Mouse (Mus musculus) midbrain, postnatal 0 days (tissue): ENCODE measurements around the gene Dars. TPM values are rescaled to one million over a fixed set of nuclear protein-coding genes. Genes with fewer than 3 reads are reported as not detected.

Source experiments
- ATAC-seq: fragments of 200-750 bp; cut with Nextera tagmentation; 2 replicates; pipeline ENCODE4 v1.8.0; 2017; ENCODE audit warnings: moderate number of reproducible peaks, mild to moderate bottlenecking, moderate TSS enrichment, moderate library complexity; ENCODE audit not compliant: low FRiP score
- DNase-seq: peaks from one replicate; pipeline ENCODE4 v3.0.0-alpha.2; 2015; ENCODE audit warnings: low spot score
- H3K27ac ChIP-seq: fragments of 300-500 bp; sonication (generic); 2 replicates; pipeline ENCODE4 v1.5.1; 2014; ENCODE audit warnings: low read depth, mild to moderate bottlenecking, low read length, mixed read lengths
- H3K27me3 ChIP-seq: fragments of 300-500 bp; sonication (generic); 2 replicates; pipeline ENCODE4 v1.6.1; 2014; ENCODE audit warnings: low read length, control low read depth, mixed read lengths; ENCODE audit not compliant: insufficient read depth
- H3K36me3 ChIP-seq: fragments of 300-500 bp; sonication (generic); 2 replicates; pipeline ENCODE4 v1.6.1; 2014; ENCODE audit warnings: low read length, control low read depth, mixed read lengths; ENCODE audit not compliant: insufficient read depth
- H3K4me1 ChIP-seq: fragments of 300-500 bp; sonication (generic); 2 replicates; pipeline ENCODE4 v1.6.1; 2014; ENCODE audit warnings: mild to moderate bottlenecking, control low read depth, antibody characterized with exemption, low read length, mixed read lengths; ENCODE audit not compliant: insufficient read depth
- H3K4me2 ChIP-seq: fragments of 300-500 bp; sonication (generic); 2 replicates; pipeline ENCODE4 v1.6.1; 2014; ENCODE audit warnings: low read depth, mild to moderate bottlenecking, low read length, mixed read lengths; ENCODE audit not compliant: poor library complexity, severe bottlenecking
- H3K4me3 ChIP-seq: fragments of 300-500 bp; sonication (generic); 2 replicates; pipeline ENCODE4 v1.5.1; 2014; ENCODE audit warnings: low read depth, mild to moderate bottlenecking, low read length, moderate library complexity
- H3K9ac ChIP-seq: fragments of 300-500 bp; sonication (generic); replicated peaks from 2 replicates; pipeline ENCODE4 v1.6.1; 2014; ENCODE audit warnings: mild to moderate bottlenecking, low read length, moderate library complexity, mixed read lengths; ENCODE audit not compliant: poor library complexity, severe bottlenecking
- H3K9me3 ChIP-seq: fragments of 300-500 bp; sonication (generic); 2 replicates; pipeline ENCODE4 v1.6.1; 2016; ENCODE audit warnings: low read length, control low read depth
- CTCF ChIP-seq: IDR thresholded peaks from 2 replicates; pipeline ENCODE4 v1.5.1; 2016; ENCODE audit warnings: antibody characterized with exemption, mild to moderate bottlenecking
- WGBS: fragments of 180-500 bp; shearing (Covaris S2); extraction: QIAGEN DNeasy Blood & Tissue Kit; methylation state at CpG from one replicate; pipeline ENCODE4 v1.1.7; 2014; 5-methylcytosine and 5-hydroxymethylcytosine counted together
- polyA plus RNA-seq: library from polyadenylated mRNA; unstranded; fragments of >200 nt; fragmentation: Nextera tagmentation; extraction: Ambion mirVana; gene quantifications from 2 replicates; pipeline ENCODE4 v1.2.1, GENCODE M21; 2015
- total RNA-seq: library from RNA; depleted of rRNA; stranded (reverse); fragments of >200 nt; gene quantifications from 2 replicates; pipeline ENCODE4 v1.2.3, GENCODE M21; 2014

The Dars gene
- total and polyA plus RNA-seq, 2 experiments from 2014 or later = 53.6 to 105 TPM

DNA sequence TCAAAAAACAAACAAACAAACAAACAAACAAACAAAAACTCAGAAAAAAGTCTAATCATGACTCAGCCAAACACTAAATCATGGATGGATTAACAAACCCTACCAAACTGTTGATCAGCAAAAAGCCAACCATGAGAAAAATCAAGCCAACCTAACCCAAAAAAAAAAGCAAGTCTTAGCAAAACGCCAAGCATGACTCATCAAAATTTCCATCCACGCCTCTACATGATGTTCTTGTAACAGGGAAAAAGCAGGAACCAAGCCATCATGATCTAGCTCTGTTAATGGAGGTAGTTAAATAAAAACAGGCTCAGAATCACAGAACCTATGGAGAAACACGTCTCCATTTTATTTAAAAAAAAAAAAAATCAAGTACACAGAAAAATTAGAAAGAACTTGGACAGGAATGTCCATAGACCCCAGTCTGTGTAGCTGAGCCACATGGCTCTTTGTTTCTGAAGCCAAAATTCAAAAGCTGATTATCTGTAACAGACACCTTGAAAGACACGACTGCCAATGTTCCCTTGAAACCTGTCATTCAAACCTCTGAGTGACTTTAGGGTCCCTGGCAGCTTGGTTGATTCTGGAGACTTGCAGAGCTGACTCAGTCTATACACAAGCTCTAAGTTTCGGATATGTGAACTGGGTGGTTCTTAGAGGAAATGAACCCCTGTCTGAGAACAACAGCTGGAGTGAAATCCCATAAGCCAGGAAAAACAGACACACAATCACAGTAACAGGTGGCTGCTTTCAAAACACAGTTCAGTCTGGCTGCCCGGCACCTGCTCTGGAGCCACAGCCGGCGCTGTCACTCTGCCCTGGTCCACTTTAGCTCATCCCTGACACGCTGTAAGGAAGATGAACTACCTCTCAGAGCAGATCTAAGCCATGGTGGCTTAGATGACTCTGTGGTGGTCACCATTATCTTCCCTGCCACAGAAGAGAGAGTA is 27.0 kb upstream of the Dars start:
- Histone ChIP-seq H3K4me2 (no peak overlapping the region), H3K9ac (no peak overlapping the region), H3K27ac (no peak overlapping the region), H3K36me3 (no peaks in the 10 kb centered on the region), H3K4me1 (no peaks in the 10 kb centered on the region), H3K4me3 (no peak overlapping the region), H3K27me3 (no peaks in the 10 kb centered on the region), H3K9me3 (no peaks in the 10 kb centered on the region)
- ATAC-seq (no peak), DNase-seq (no peak)
- 56% methylated on average over 9 of the region's 9 CpGs for WGBS
- no peak for TF ChIP-seq CTCF

DNA sequence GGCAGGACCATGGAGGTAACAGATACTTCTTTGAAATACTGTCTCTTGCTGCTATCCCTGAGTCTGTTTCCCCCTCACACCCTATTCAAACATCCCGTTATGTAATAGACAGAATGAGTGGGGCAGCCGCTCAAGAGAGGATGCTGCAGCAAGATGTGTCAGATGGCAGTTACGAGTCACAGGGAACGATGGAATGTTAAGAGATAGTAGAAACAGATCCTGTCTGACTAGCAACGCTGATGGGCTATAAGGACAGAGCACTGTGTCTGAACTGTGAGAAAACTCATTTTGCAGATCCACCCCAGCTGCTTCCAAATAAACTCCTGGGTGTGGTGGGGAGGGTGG is 23.9 kb upstream of the Dars start:
- H3K36me3 ChIP-seq = no peaks in the 10 kb centered on the region
- 35% methylated on average over 5 of the region's 5 CpGs for WGBS
- no peaks in the 10 kb centered on the region for H3K27me3 ChIP-seq
- H3K4me3 ChIP-seq = no peak overlapping the region
- no peak for DNase-seq
- no peak for ATAC-seq
- H3K9me3 ChIP-seq = no peaks in the 10 kb centered on the region
- H3K9ac ChIP-seq = no peak overlapping the region
- no peak overlapping the region for H3K4me2 ChIP-seq
- no peak for TF ChIP-seq CTCF
- no peak overlapping the region for H3K27ac ChIP-seq
- H3K4me1 ChIP-seq = no peaks in the 10 kb centered on the region

GRCm38 (mm10) chr1:128440386-128441128 is 23.4 kb upstream of the Dars start:
- Histone ChIP-seq H3K27ac (no peak overlapping the region), H3K9ac (no peak overlapping the region), H3K4me2 (no peak overlapping the region), H3K36me3 (no peaks in the 10 kb centered on the region), H3K4me1 (no peaks in the 10 kb centered on the region), H3K4me3 (no peak overlapping the region), H3K27me3 (no peaks in the 10 kb centered on the region), H3K9me3 (no peaks in the 10 kb centered on the region)
- no peak for TF ChIP-seq CTCF
- 21% methylated on average over 16 of the region's 16 CpGs for WGBS
- ATAC-seq (no peak), DNase-seq (no peak)

DNA sequence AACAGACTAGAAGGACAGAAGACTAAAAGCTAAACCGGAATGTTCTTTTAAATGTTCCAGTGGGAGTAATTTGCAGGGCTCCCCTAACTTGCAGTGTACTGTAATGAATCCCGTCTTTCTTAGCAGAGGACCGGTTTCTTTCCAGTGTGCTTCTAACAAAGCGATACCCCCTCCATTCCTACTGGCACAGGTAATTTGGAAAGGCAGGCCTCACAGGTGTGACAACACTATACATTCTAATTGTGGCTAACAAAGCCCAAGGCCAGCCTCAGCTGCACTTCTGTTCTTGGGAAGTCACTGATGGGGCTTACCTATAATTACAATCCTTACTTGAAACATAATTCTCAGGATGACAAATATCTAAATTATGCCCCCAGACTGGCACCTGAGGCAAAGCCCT is 22.4 kb upstream of the Dars start:
- H3K27ac ChIP-seq = no peak overlapping the region
- H3K27me3 ChIP-seq = no peaks in the 10 kb centered on the region
- H3K9me3 ChIP-seq = no peaks in the 10 kb centered on the region
- ATAC-seq (no peak), DNase-seq (no peak)
- TF ChIP-seq CTCF = no peak
- no peak overlapping the region for H3K4me3 ChIP-seq
- no peaks in the 10 kb centered on the region for H3K4me1 ChIP-seq
- no peak overlapping the region for H3K4me2 ChIP-seq
- H3K36me3 ChIP-seq = no peaks in the 10 kb centered on the region
- H3K9ac ChIP-seq = no peak overlapping the region
- WGBS = 91% methylated on average over 4 of the region's 4 CpGs

DNA sequence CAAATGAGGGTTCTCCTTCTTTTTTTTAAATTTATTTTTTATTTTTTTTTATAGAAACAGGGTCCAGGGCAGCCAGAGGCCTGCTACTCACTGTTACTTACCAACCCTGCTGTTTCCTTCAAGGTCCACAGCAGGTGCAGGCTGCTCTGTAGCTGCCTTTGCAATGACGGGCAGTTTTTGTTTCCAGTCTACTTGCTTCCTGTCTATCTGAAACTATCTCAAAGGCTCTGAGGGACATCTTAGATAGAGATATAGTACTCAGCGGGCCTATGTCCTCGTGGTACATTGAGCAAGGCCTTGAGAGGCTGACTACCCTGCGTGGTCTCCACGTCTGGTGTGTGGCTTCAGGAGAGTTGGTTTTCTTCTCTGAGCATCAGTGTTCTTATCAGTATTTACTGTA is 21.4 kb upstream of the Dars start:
- DNase-seq = no peak
- ATAC-seq = no peak
- H3K9ac ChIP-seq = no peak overlapping the region
- no peak for TF ChIP-seq CTCF
- H3K27me3 ChIP-seq = no peaks in the 10 kb centered on the region
- H3K4me3 ChIP-seq = no peak overlapping the region
- H3K36me3 ChIP-seq = no peaks in the 10 kb centered on the region
- H3K4me1 ChIP-seq = no peaks in the 10 kb centered on the region
- no peak overlapping the region for H3K4me2 ChIP-seq
- H3K9me3 ChIP-seq = no peaks in the 10 kb centered on the region
- 90% methylated on average over 5 of the region's 5 CpGs for WGBS
- no peak overlapping the region for H3K27ac ChIP-seq

GRCm38 (mm10) chr1:128437276-128437675 is 20.1 kb upstream of the Dars start:
- no peak for TF ChIP-seq CTCF
- H3K27ac ChIP-seq = no peak overlapping the region
- 49% methylated on average over 1 of the region's 1 CpGs for WGBS
- H3K4me1 ChIP-seq = no peaks in the 10 kb centered on the region
- H3K9ac ChIP-seq = no peak overlapping the region
- H3K4me2 ChIP-seq = no peak overlapping the region
- no peak for ATAC-seq
- H3K9me3 ChIP-seq = no peaks in the 10 kb centered on the region
- no peak overlapping the region for H3K4me3 ChIP-seq
- H3K36me3 ChIP-seq = no peaks in the 10 kb centered on the region
- DNase-seq = no peak
- no peaks in the 10 kb centered on the region for H3K27me3 ChIP-seq
